Mouse (Mus musculus): ENCODE data around the gene Hmox1. TPM values are rescaled to one million over a fixed set of nuclear protein-coding genes. Genes with fewer than 3 reads are reported as not detected.

Hmox1 gene
- polyA plus RNA-seq, 1 experiment = 4.3 TPM

Other genes with a start within 250 kb of the Hmox1 start
- 177 and 199 TPM in 2 replicates for gene Isx, start 220.4 kb upstream of the Hmox1 start, polyA plus RNA-seq (2012; rRNA removed)
- gene Hmgxb4, start 100.3 kb upstream of the Hmox1 start, polyA plus RNA-seq (2012; rRNA removed) = 13.6 and 15.6 TPM in 2 replicates
- gene Tom1, start 59.9 kb upstream of the Hmox1 start, polyA plus RNA-seq (2012; rRNA removed) = 23.9 and 28.2 TPM in 2 replicates
- gene Mcm5, start 15.9 kb downstream of the Hmox1 start, polyA plus RNA-seq (2012; rRNA removed) = 50.7 and 54.1 TPM in 2 replicates
- gene Rasd2, start 120.3 kb downstream of the Hmox1 start, polyA plus RNA-seq (2012; rRNA removed) = 5.9 and 11.6 TPM in 2 replicates

Data from large intestine, adult 2 months (tissue).